Mouse (Mus musculus) megakaryocyte, embryonic 14.5 days (primary cell): Measurements from ENCODE around the gene Bzw2.

ENCODE experiments used
- FLI1 ChIP-seq: IDR thresholded peaks from 2 replicates; pipeline ENCODE4 v1.6.1; 2012; ENCODE audit warnings: low read length, inconsistent platforms, mixed read lengths
- GATA1 ChIP-seq: IDR thresholded peaks from 3 replicates; pipeline ENCODE4 v1.6.1; 2012; ENCODE audit warnings: mixed read lengths, low read length, inconsistent platforms, borderline replicate concordance

DNA sequence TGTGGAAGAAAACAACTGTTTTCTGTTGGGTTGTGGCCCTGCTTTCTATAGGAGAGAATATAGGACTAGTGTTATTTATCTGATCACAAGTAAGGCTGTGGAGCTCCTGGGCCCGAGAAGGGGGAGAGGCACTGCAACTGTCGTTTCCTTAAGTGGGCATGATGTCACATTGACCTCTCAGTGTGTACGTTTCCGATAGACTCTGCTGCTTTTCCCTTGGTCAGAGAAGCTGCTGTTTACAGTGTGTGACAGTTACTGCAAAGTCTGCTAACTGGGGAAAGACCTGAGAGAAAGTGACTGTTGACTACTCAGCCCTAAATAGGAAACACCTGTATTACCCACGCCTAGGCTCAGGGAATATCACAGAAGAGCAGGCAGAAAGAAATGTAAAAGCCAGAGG is 111.7 kb downstream of the Bzw2 start:
- TF ChIP-seq FLI1 (no peak), GATA1 (no peak)
